Mouse (Mus musculus): ENCODE measurements at regions not wholly inside any gene's neighbourhood (a gene's known extent, or its start where the extent isn't known, plus 50 kb on each side); places are given as distances from the start of the nearest gene placed in this dataset.

DNA sequence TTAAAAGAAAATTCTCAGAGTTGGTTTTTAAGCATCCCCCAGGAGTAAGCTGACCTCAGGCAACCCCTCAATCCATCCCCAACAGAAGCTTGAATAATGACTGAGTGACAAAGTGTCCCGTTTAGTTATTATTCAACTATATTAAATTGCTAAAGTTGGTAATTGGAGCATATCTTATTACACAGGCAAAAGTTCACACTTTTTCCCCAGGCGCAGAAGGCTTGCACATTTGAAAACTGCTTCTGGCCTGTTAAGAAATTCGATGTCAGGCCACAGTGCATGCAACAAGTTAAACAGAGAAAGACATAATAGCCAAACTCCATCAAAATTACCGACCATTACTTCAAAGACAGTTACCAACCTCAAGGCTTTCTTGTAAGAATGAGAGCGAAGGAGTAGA lies 240.3 kb downstream of the Pik3r1 start:
- Histone ChIP-seq H3K36me3 (ENCODE audit: control insufficient read depth) (no peaks in the 10 kb centered on the region), H3K9me3 (ENCODE audit: control insufficient read depth, low read length) (no peaks in the 10 kb centered on the region), H3K4me3 (replicated peaks) (no peak overlapping the region), H3K4me1 (ENCODE audit: control insufficient read depth) (no peaks in the 10 kb centered on the region; the same call in none of the 2 replicates), H3K27me3 (ENCODE audit: control insufficient read depth) (peaks cover 19% of the 10 kb centered on the region)
- TF ChIP-seq TAL1 (IDR thresholded peaks at IDR 0.05; ENCODE audit: low read length) (no peak), GATA1 (IDR thresholded peaks at IDR 0.05; ENCODE audit: low read length) (no peak)

DNA sequence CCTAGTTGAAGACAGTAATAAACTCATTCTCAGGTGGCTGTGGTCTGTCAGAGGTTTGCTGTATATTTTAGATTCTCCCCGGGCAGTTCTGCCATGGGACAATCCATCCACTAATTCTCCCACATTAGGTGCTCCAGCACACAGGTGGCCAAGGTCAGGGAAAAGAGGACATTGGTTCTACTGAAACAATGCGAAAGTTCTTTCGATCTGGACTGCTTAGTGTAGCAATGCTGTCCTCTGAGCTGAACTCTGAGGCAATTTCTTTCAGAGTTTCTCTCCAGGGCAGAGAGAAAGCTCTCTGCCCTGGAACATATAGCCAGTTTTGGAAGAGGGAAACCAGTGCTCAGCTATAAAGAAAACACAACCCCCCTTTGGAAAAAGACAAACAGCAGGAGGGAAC lies 243.2 kb downstream of the Pik3r1 start:
- Histone ChIP-seq H3K4me3 (replicated peaks) (no peak overlapping the region), H3K36me3 (ENCODE audit: control insufficient read depth) (no peaks in the 10 kb centered on the region), H3K9me3 (ENCODE audit: control insufficient read depth, low read length) (no peaks in the 10 kb centered on the region), H3K27me3 (ENCODE audit: control insufficient read depth) (peaks cover 12% of the 10 kb centered on the region), H3K4me1 (ENCODE audit: control insufficient read depth) (no peaks in the 10 kb centered on the region)
- TF ChIP-seq GATA1 (IDR thresholded peaks at IDR 0.05; ENCODE audit: low read length): no peak
- TF ChIP-seq TAL1 (IDR thresholded peaks at IDR 0.05; ENCODE audit: low read length): no peak

DNA sequence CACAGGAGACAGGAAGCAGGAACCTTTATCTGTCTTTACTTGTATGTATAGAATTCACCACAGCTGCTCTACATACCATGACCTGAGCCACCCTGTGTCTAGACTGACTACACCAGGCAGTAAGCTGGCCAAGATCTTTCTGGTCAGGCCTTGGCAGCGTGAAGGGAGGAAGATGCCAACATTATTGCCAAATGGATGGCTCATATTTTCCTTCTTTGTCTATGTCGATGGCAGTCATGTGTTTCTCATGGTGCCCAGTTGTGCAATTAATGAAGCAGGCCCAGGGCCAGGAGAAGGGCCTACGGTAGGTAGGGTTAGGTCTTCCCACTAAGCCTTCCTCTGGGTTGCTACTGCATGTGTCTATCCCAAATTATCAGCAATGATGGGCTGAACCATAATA lies 243.8 kb downstream of the Pik3r1 start:
- peaks cover 12% of the 10 kb centered on the region for H3K27me3 ChIP-seq (ENCODE audit: control insufficient read depth)
- H3K9me3 ChIP-seq (ENCODE audit: control insufficient read depth, low read length): no peaks in the 10 kb centered on the region
- H3K4me1 ChIP-seq (ENCODE audit: control insufficient read depth): no peaks in the 10 kb centered on the region
- H3K36me3 ChIP-seq (ENCODE audit: control insufficient read depth): no peaks in the 10 kb centered on the region
- no peak overlapping the region for H3K4me3 ChIP-seq (replicated peaks)
- TF ChIP-seq TAL1 (IDR thresholded peaks at IDR 0.05; ENCODE audit: low read length) (no peak), GATA1 (IDR thresholded peaks at IDR 0.05; ENCODE audit: low read length) (no peak)

DNA sequence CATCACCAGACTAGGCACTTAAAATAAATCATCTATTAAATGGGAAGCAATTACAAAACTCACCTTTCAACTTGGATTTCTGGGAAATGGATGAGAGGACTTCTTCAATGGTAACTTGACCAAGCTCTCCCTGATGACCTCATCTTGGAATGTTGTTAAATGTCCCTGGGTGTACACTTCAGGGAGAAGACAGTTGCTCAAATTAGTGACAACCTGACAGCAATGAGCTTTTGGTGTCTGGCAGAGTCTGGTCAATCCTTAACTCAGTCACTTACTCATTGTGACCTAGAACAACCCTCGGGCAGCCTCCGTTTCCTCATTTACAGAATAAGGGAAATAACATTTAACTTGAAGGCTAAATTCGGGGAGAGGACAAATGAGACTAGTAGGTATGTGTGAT lies 244.5 kb downstream of the Pik3r1 start:
- TF ChIP-seq GATA1 (IDR thresholded peaks at IDR 0.05; ENCODE audit: low read length) (no peak), TAL1 (IDR thresholded peaks at IDR 0.05; ENCODE audit: low read length) (no peak)
- H3K4me1 ChIP-seq (ENCODE audit: control insufficient read depth): no peaks in the 10 kb centered on the region
- no peak overlapping the region for H3K4me3 ChIP-seq (replicated peaks)
- peaks cover 9% of the 10 kb centered on the region for H3K27me3 ChIP-seq (ENCODE audit: control insufficient read depth)
- H3K9me3 ChIP-seq (ENCODE audit: control insufficient read depth, low read length): no peaks in the 10 kb centered on the region
- H3K36me3 ChIP-seq (ENCODE audit: control insufficient read depth): no peaks in the 10 kb centered on the region

DNA sequence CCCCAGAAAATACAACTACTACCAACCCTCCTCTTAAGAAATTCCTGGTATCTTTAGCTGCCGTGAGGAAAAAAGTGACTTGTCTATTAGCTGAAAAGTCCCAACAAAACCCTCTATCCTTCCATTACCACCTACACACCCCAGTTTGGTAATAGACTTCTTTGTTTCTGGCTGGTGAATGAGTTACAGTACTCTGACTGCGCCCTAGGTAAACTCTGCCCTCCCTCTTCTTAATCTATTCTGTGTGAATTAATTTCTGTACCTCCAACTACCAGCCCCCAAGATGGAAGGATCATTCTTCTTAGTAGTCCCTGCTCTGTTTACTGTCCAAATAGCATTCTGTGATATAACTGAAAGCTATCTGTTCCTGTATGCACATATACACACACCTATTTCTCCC lies 245.4 kb downstream of the Pik3r1 start:
- no peak for TF ChIP-seq TAL1 (IDR thresholded peaks at IDR 0.05; ENCODE audit: low read length)
- TF ChIP-seq GATA1 (IDR thresholded peaks at IDR 0.05; ENCODE audit: low read length): no peak
- Histone ChIP-seq H3K9me3 (ENCODE audit: control insufficient read depth, low read length) (no peaks in the 10 kb centered on the region), H3K4me3 (replicated peaks) (no peak overlapping the region), H3K36me3 (ENCODE audit: control insufficient read depth) (no peaks in the 10 kb centered on the region), H3K4me1 (ENCODE audit: control insufficient read depth) (no peaks in the 10 kb centered on the region), H3K27me3 (ENCODE audit: control insufficient read depth) (peaks cover 9% of the 10 kb centered on the region)

DNA sequence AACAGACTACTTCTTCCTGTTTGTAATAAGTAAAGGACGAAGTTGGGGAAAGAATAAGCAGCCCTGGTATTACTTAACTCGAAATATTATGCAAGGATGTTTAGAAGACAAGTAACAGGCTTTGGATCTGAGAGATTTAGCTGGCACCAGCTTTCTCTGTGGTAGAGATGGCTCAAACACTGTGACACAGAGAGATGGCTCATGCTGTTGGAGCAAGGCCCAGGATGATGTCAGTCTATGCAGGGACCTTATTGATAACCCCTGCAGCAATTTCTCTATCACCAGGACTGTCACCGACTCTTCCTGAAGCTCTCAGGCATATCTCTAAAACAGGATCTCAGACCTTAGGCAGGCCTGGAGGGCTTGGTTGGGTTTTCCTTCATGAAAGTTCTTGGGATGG lies 254.7 kb downstream of the Pik3r1 start:
- no peak for TF ChIP-seq GATA1 (IDR thresholded peaks at IDR 0.05; ENCODE audit: low read length)
- no peak for TF ChIP-seq TAL1 (IDR thresholded peaks at IDR 0.05; ENCODE audit: low read length)
- Histone ChIP-seq H3K36me3 (ENCODE audit: control insufficient read depth) (no peaks in the 10 kb centered on the region), H3K27me3 (ENCODE audit: control insufficient read depth) (peaks cover 17% of the 10 kb centered on the region), H3K4me3 (replicated peaks) (no peak overlapping the region), H3K9me3 (ENCODE audit: control insufficient read depth, low read length) (peaks cover 3% of the 10 kb centered on the region), H3K4me1 (ENCODE audit: control insufficient read depth) (peaks cover 21% of the 10 kb centered on the region)

DNA sequence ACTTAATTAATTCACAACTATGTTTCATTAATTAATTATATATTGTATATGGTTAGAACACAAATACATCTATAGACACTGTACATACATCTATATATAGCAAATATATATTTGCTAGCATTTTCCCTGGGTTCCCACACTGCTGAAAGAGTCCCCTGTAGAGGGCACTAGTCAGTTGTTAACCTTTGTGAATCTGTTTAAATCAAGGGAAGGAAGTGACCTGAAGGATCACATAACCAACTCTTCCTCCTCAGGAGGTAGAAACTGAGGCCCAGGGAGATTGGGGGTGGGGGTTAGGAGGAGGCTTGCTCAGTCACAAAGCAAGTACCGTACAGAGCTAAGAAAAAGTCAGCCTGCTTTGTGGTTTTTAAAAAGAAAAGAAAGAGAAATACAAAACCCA lies 258.1 kb downstream of the Pik3r1 start:
- Histone ChIP-seq H3K9me3 (ENCODE audit: control insufficient read depth, low read length) (no peaks in the 10 kb centered on the region), H3K36me3 (ENCODE audit: control insufficient read depth) (no peaks in the 10 kb centered on the region), H3K4me3 (replicated peaks) (no peak overlapping the region), H3K27me3 (ENCODE audit: control insufficient read depth) (peaks cover 48% of the 10 kb centered on the region), H3K4me1 (ENCODE audit: control insufficient read depth) (peaks cover 21% of the 10 kb centered on the region)
- no peak for TF ChIP-seq TAL1 (IDR thresholded peaks at IDR 0.05; ENCODE audit: low read length)
- no peak for TF ChIP-seq GATA1 (IDR thresholded peaks at IDR 0.05; ENCODE audit: low read length)

DNA sequence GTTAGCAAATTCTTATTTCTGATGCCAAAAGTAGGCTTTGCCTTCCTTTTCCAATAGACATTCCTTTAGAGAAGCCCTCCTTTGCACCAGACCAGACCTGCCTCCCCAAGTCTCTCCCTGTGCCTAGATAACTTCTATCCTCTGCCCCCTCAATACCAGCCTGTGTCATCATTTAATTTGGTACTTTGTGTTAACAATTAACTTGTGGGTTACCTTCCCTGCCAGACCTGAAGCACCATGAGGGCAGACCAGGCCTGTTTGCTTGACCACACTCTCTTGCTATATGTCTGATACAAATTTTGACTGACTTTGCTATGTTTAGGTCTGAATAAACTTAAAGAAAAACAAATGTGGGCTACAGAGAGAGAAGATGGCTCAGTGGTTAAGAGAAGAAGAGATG lies 259.7 kb downstream of the Pik3r1 start:
- H3K4me3 ChIP-seq (replicated peaks): no peak overlapping the region
- H3K27me3 ChIP-seq (ENCODE audit: control insufficient read depth): peaks cover 57% of the 10 kb centered on the region
- no peak for TF ChIP-seq GATA1 (IDR thresholded peaks at IDR 0.05; ENCODE audit: low read length)
- no peak for TF ChIP-seq TAL1 (IDR thresholded peaks at IDR 0.05; ENCODE audit: low read length)
- H3K36me3 ChIP-seq (ENCODE audit: control insufficient read depth): no peaks in the 10 kb centered on the region
- no peaks in the 10 kb centered on the region for H3K9me3 ChIP-seq (ENCODE audit: control insufficient read depth, low read length)
- H3K4me1 ChIP-seq (ENCODE audit: control insufficient read depth): peaks cover 19% of the 10 kb centered on the region

DNA sequence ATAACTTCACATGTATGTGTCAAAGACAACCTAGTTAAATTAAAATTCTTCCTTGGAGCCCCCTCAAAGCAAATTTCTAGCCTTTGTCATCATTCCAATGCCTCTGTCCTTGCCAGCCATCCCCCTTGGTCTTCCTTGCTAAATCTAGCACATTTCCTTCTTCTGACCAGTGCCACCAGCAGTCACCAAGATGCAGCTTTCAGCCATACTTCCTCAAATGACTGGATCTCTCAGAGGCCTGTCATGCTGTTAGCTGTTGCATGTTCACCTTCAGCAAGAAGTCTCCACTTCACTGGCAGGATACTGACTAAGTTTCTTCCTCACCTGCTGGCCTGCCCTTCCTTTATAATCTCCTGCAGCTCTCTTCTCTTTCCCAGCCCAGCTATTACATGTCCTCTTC lies 261.3 kb downstream of the Pik3r1 start:
- Histone ChIP-seq H3K27me3 (ENCODE audit: control insufficient read depth) (peaks cover 63% of the 10 kb centered on the region), H3K36me3 (ENCODE audit: control insufficient read depth) (no peaks in the 10 kb centered on the region)
- TF ChIP-seq GATA1 (IDR thresholded peaks at IDR 0.05; ENCODE audit: low read length) (no peak), TAL1 (IDR thresholded peaks at IDR 0.05; ENCODE audit: low read length) (no peak)

DNA sequence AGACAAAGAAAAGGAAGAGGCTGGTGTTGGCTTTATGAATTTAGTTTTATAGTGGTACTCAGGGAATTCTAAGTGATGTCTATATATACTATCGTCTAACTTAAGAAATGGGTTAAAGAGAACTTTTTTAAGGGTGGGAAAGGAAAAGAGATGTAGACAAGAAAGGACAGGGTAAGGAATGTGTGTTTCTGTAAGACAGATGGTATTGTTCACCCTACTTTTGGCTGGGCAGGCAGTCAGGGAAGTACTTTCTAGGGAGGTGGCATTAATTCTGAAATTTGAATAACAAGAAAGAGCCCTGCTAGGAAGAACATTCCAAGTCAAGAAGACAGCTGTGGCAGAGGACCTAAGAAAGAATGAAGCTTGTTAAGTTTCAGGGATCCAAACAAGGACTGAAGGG lies 263.0 kb downstream of the Pik3r1 start:
- TF ChIP-seq GATA1 (IDR thresholded peaks at IDR 0.05; ENCODE audit: low read length) (no peak), TAL1 (IDR thresholded peaks at IDR 0.05; ENCODE audit: low read length) (no peak)
- no peaks in the 10 kb centered on the region for H3K9me3 ChIP-seq (ENCODE audit: control insufficient read depth, low read length)
- H3K36me3 ChIP-seq (ENCODE audit: control insufficient read depth): no peaks in the 10 kb centered on the region
- H3K4me1 ChIP-seq (ENCODE audit: control insufficient read depth): peaks cover 8% of the 10 kb centered on the region
- H3K4me3 ChIP-seq (replicated peaks): no peak overlapping the region
- peaks cover 66% of the 10 kb centered on the region for H3K27me3 ChIP-seq (ENCODE audit: control insufficient read depth)

More for the DNA sequence above, 261.3 kb downstream of the Pik3r1 start:
- peaks cover 22% of the 10 kb centered on the region for H3K4me1 ChIP-seq (ENCODE audit: control insufficient read depth)
- no peaks in the 10 kb centered on the region for H3K9me3 ChIP-seq (ENCODE audit: control insufficient read depth, low read length)
- no peak overlapping the region for H3K4me3 ChIP-seq (replicated peaks)
